ENCODE assay signal across 19 mouse cellular contexts in genomic region chr13:59022251-59023042, GRCm38 (mm10).
DNase-seq lines count a peak whose midpoint lies in the region; ATAC-seq lines count a peak whose summit lies in the region.
"Had no signal": no experiment of that assay in that cellular context is flagged by ENCODE, and none has a peak within 500 bp of the region (broad histone marks: within the 10 kb centered on the region; RNA-seq: fewer than 3 reads in every experiment).

No protein-coding gene starts in this region.

- H3K27me3 ChIP-seq in hindbrain, embryonic 16.5 days (replicated peaks; ENCODE audit: control insufficient read depth, insufficient read depth, low read length), result no peaks in the 10 kb centered on the region
- no peaks in the 10 kb centered on the region for H3K27me3 ChIP-seq in hindbrain, embryonic 14.5 days (ENCODE audit: control insufficient read depth, insufficient read depth, low read length)
- no peaks in the 10 kb centered on the region for H3K27me3 ChIP-seq in neural tube, embryonic 15.5 days (replicated peaks)
- H3K27me3 ChIP-seq: embryonic facial prominence, embryonic 12.5 days; limb, embryonic 13.5 days had no signal

- H3K36me3 ChIP-seq in hindbrain, embryonic 16.5 days (ENCODE audit: control insufficient read depth, insufficient read depth, low read length), result no peaks in the 10 kb centered on the region
- H3K36me3 ChIP-seq in hindbrain, embryonic 14.5 days (replicated peaks; ENCODE audit: control insufficient read depth, insufficient read depth), result no peaks in the 10 kb centered on the region
- no peaks in the 10 kb centered on the region for H3K36me3 ChIP-seq in neural tube, embryonic 15.5 days
- H3K36me3 ChIP-seq: embryonic facial prominence, embryonic 12.5 days; G1E; limb, embryonic 13.5 days had no signal

- no peak for DNase-seq in cerebellum, postnatal 4 days (ENCODE audit: low spot score in 2 of 2)
- DNase-seq in hindbrain, embryonic 14.5 days (ENCODE audit: low spot score), result no peak
- no peak for DNase-seq in neural tube, embryonic 10.5 days (ENCODE audit: extremely low spot score, low spot score)
- DNase-seq in cerebellum, postnatal 36 days, result peak; percentile 26 to 31
- no peak for DNase-seq in kidney, adult 8-10 months
- DNase-seq: gastrocnemius, postnatal 14 days; kidney, adult 18-20 months; kidney, postnatal 14 days; right cerebral cortex, postnatal 4 days; thymus, postnatal 36 days had no signal

- no peak overlapping the region for H3K9ac ChIP-seq in hindbrain, embryonic 16.5 days (ENCODE audit: low read depth, low read length)
- no peak overlapping the region for H3K9ac ChIP-seq in hindbrain, embryonic 14.5 days
- H3K9ac ChIP-seq in neural tube, embryonic 15.5 days (replicated peaks), result no peak overlapping the region
- H3K9ac ChIP-seq: embryonic facial prominence, embryonic 12.5 days; limb, embryonic 13.5 days; liver, embryonic 14.5 days had no signal

- H3K4me2 ChIP-seq in hindbrain, embryonic 16.5 days (ENCODE audit: low read length), result no peak overlapping the region
- no peak overlapping the region for H3K4me2 ChIP-seq in hindbrain, embryonic 14.5 days (replicated peaks)
- no peak overlapping the region for H3K4me2 ChIP-seq in neural tube, embryonic 15.5 days
- H3K4me2 ChIP-seq: embryonic facial prominence, embryonic 12.5 days; heart, embryonic 11.5 days; limb, embryonic 13.5 days had no signal

- 76% methylated on average over 22 of the region's 22 CpGs for WGBS in hindbrain, embryonic 16.5 days
- 79% methylated on average over 22 of the region's 22 CpGs for WGBS in hindbrain, embryonic 14.5 days
- 74% methylated on average over 22 of the region's 22 CpGs for WGBS in neural tube, embryonic 15.5 days

- no peak overlapping the region for H3K4me3 ChIP-seq in hindbrain, embryonic 16.5 days (ENCODE audit: low read length)
- no peak overlapping the region for H3K4me3 ChIP-seq in hindbrain, embryonic 14.5 days (replicated peaks; ENCODE audit: low read length)
- no peak overlapping the region for H3K4me3 ChIP-seq in neural tube, embryonic 15.5 days (replicated peaks)
- H3K4me3 ChIP-seq: embryonic facial prominence, embryonic 12.5 days; limb, embryonic 13.5 days had no signal

- no peaks in the 10 kb centered on the region for H3K9me3 ChIP-seq in hindbrain, embryonic 16.5 days (ENCODE audit: control insufficient read depth, low read length)
- no peaks in the 10 kb centered on the region for H3K9me3 ChIP-seq in hindbrain, embryonic 14.5 days (ENCODE audit: control insufficient read depth, low read length)
- no peaks in the 10 kb centered on the region for H3K9me3 ChIP-seq in neural tube, embryonic 15.5 days (replicated peaks)
- H3K9me3 ChIP-seq: limb, embryonic 13.5 days had no signal

- peak; percentile 65; the same call in 1 of the 2 replicates for ATAC-seq in cerebellum, adult (ENCODE audit: insufficient number of reproducible peaks, low FRiP score, low TSS enrichment)
- peak; percentile 73 for ATAC-seq in hindbrain, embryonic 16.5 days
- ATAC-seq in hindbrain, embryonic 14.5 days (ENCODE audit: low FRiP score), result no peak
- no peak for ATAC-seq in neural tube, embryonic 15.5 days (ENCODE audit: low FRiP score)
- ATAC-seq: CD4-positive, CD25-positive, alpha-beta regulatory T cell, adult 4 months had no signal

- H3K4me1 ChIP-seq in hindbrain, embryonic 16.5 days (ENCODE audit: control insufficient read depth, insufficient read depth, low read depth, low read length), result no peaks in the 10 kb centered on the region
- H3K4me1 ChIP-seq in hindbrain, embryonic 14.5 days (replicated peaks; ENCODE audit: control insufficient read depth, insufficient read depth, low read length), result no peaks in the 10 kb centered on the region
- peaks cover 4% of the 10 kb centered on the region; the same call in 1 of the 2 replicates for H3K4me1 ChIP-seq in neural tube, embryonic 15.5 days
- H3K4me1 ChIP-seq: embryonic facial prominence, embryonic 12.5 days; limb, embryonic 13.5 days had no signal

- peak overlapping the region; percentile 46 for H3K27ac ChIP-seq in hindbrain, embryonic 16.5 days (ENCODE audit: low read depth, low read length)
- no peak overlapping the region; the same call in 1 of the 2 replicates for H3K27ac ChIP-seq in hindbrain, embryonic 14.5 days
- peak overlapping the region; percentile 45 for H3K27ac ChIP-seq in neural tube, embryonic 15.5 days (replicated peaks)
- H3K27ac ChIP-seq: embryonic facial prominence, embryonic 12.5 days; limb, embryonic 13.5 days; liver, embryonic 14.5 days had no signal

Comparison
In these comparisons a context has a peak if more than half of its experiments do, and no peak if none do; other contexts are left out.
1. ATAC-seq: peak in cerebellum, adult (single experiment) and hindbrain, embryonic 16.5 days (single experiment); none in hindbrain, embryonic 14.5 days (single experiment) and neural tube, embryonic 15.5 days (single experiment).
2. DNase-seq: peak in cerebellum, postnatal 36 days (2 of 2); none in cerebellum, postnatal 4 days (0 of 2), hindbrain, embryonic 14.5 days (single experiment), neural tube, embryonic 10.5 days (single experiment) and kidney, adult 8-10 months (0 of 2).